Mouse (Mus musculus) kidney, postnatal 4 days (tissue): Measurements from ENCODE around the gene Glb1l2.

ENCODE experiments used
- DNase-seq, 2 experiments: peaks; one replicate each; pipeline ENCODE4 v3.0.0; 2021; ENCODE audit warnings: mixed read lengths in 2 of 2

The Glb1l2 gene

DNA sequence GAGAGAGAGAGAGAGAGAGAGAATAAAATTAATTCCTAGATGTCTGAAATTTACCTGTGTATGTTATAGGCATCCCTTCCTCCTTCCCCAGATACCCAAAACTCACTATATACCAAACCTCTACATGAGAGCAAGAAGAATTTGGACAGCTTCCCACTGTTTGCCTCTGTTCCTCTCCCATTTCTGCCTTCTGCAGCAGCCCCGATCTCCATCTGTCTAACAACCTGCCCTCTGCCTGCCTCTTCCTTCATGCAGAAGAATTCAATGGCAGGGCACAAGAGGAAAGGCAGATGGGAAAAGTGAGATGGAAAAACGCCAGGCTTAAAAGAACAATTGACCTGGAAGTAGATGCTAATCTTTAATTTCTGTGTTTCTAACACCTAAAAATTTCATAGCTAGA is 77.7 kb downstream of the Glb1l2 start:
- no peak for DNase-seq

DNA sequence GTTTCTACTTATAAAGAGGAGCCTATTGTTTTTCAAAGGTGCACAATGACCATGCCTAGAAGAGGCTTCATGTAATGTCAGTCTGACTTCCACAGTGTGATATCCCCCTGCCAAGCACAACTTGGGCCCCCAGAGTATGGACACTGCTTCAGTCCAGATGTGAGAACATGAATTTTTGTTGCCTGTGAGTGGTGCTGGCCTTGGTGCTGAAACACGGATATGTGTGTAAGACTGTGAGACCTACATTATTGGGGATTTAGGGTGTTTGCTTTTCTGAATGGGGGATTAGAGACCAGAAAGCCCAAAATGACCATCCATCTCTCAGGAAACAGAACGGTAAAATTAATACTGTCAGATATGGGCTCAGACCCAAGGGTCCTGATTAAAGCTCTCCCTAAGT is 78.8 kb downstream of the Glb1l2 start:
- peak; percentile 80 to 81 for DNase-seq

DNA sequence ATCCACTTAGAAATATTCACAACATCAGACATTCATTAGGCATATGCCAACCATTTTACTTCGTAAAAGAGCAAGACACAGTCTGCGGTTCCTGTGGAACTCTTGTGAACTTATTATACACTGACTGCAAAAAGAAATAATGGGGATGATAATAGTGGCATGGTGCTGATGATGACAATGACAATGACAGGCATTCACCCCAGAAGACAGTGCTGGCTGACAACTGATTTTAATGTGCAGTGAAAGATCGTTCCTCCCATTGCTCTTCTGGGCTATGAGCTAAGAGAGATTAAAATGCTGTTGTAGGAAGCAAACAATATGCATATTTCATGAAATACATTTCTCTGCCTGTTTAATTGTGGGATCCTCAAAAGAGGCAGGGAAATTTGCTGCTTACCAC is 80.6 kb downstream of the Glb1l2 start:
- DNase-seq = no peak

DNA sequence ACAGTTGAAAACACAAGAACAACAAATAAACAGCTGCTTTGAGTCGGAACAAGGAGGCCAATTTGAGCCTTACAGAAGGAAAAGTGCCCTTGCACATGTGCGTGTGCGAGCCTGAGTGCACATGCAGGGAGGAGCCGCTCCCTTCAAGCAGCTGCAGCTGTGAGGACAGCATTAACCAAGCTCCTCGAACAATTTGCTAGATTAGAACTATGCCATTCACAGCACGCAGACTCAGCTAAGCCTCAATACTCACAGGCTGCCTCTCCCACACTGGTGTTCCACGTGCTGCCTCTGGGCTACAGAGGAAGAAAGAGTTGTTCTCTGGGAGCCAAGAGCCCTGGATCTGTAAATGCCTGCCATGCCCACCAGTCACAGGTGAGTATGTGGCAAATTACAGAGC is 84.5 kb downstream of the Glb1l2 start:
- no peak for DNase-seq

DNA sequence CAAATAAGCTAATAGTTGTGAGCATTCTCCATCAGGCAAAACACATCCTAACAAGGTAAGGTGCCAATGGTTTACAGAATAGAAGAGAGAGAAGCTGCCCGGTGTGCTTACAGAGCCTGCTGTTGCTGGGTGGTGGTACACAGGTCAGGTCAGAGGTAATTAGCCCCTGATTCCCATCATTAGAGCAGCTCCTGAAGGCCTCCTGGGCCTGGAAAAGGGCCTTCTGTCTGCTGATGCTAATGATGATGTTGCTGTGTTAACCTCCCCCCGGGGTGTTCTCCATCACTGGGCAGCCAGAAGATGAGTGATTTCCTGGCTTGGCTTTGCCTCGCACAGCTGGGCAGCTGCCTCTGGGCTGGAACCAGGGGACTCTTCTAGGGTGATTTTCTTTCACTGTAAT is 87.9 kb downstream of the Glb1l2 start:
- DNase-seq = no peak
